Mouse (Mus musculus): ENCODE data around the gene Galm. TPM values are rescaled to one million over a fixed set of nuclear protein-coding genes. Genes with fewer than 3 reads are reported as not detected.
A peak's percentile ranks its signal among the peaks of the same experiment; 100 is the strongest.

Galm gene
- total and polyA plus RNA-seq, 2 experiments from 2014 or later: 9.6 to 19.7 TPM

- WGBS: 81% methylated on average over 13 of the region's 13 CpGs
Measured at GRCm38 (mm10) chr17:80128476-80128990, 1.3 kb downstream of the Galm start.

GRCm38 (mm10) chr17:80129387-80129786, 2.1 kb downstream of the Galm start:
- ATAC-seq (ENCODE audit: insufficient read depth, low read depth) (no peak), DNase-seq (ENCODE audit: low spot score) (no peak)
- H3K4me1 ChIP-seq (ENCODE audit: control insufficient read depth, insufficient read depth): peaks cover 9% of the 10 kb centered on the region
- 83% methylated on average over 4 of the region's 4 CpGs for WGBS
- H3K27me3 ChIP-seq (ENCODE audit: control insufficient read depth, insufficient read depth, low read length): no peaks in the 10 kb centered on the region
- H3K36me3 ChIP-seq (replicated peaks; ENCODE audit: control insufficient read depth, insufficient read depth, low read length): no peaks in the 10 kb centered on the region
- no peak overlapping the region for H3K4me2 ChIP-seq (ENCODE audit: low read depth, low read length)
- no peaks in the 10 kb centered on the region for H3K9me3 ChIP-seq (replicated peaks; ENCODE audit: control insufficient read depth, low read length)
- no peak overlapping the region for H3K9ac ChIP-seq (replicated peaks; ENCODE audit: low read depth, low read length)
- TF ChIP-seq CTCF (IDR thresholded peaks at IDR 0.05; ENCODE audit: low read depth) (no peak), EP300 (IDR thresholded peaks at IDR 0.05; ENCODE audit: low read depth) (no peak)
- H3K4me3 ChIP-seq (ENCODE audit: low read depth, low read length): no peak overlapping the region
- no peak overlapping the region for H3K27ac ChIP-seq (ENCODE audit: low read depth)

More at GRCm38 (mm10) chr17:80128476-80128990, 1.3 kb downstream of the Galm start:
- Histone ChIP-seq H3K9ac (replicated peaks; ENCODE audit: low read depth, low read length) (peak overlapping the region; percentile 66; the same call in 1 of the 2 replicates), H3K4me2 (ENCODE audit: low read depth, low read length) (peak overlapping the region; percentile 80), H3K4me3 (ENCODE audit: low read depth, low read length) (peak overlapping the region; percentile 58; the same call in 1 of the 2 replicates), H3K27me3 (ENCODE audit: control insufficient read depth, insufficient read depth, low read length) (no peaks in the 10 kb centered on the region), H3K4me1 (ENCODE audit: control insufficient read depth, insufficient read depth) (peaks cover 9% of the 10 kb centered on the region), H3K36me3 (replicated peaks; ENCODE audit: control insufficient read depth, insufficient read depth, low read length) (no peaks in the 10 kb centered on the region), H3K27ac (ENCODE audit: low read depth) (peak overlapping the region; percentile 82), H3K9me3 (replicated peaks; ENCODE audit: control insufficient read depth, low read length) (no peaks in the 10 kb centered on the region)
- DNase-seq (ENCODE audit: low spot score): no peak
- no peak for TF ChIP-seq EP300 (IDR thresholded peaks at IDR 0.05; ENCODE audit: low read depth)
- TF ChIP-seq CTCF (IDR thresholded peaks at IDR 0.05; ENCODE audit: low read depth): no peak
- no peak for ATAC-seq (ENCODE audit: insufficient read depth, low read depth)

GRCm38 (mm10) chr17:80130718-80131430, 3.6 kb downstream of the Galm start:
- H3K4me2 ChIP-seq (ENCODE audit: low read depth, low read length): peak overlapping the region; percentile 21; the same call in 1 of the 2 replicates
- H3K27me3 ChIP-seq (ENCODE audit: control insufficient read depth, insufficient read depth, low read length): no peaks in the 10 kb centered on the region
- H3K4me1 ChIP-seq (ENCODE audit: control insufficient read depth, insufficient read depth): peaks cover 9% of the 10 kb centered on the region
- DNase-seq (ENCODE audit: low spot score): no peak
- H3K27ac ChIP-seq (ENCODE audit: low read depth): peak overlapping the region; percentile 66
- no peak overlapping the region for H3K9ac ChIP-seq (replicated peaks; ENCODE audit: low read depth, low read length)
- H3K4me3 ChIP-seq (ENCODE audit: low read depth, low read length): no peak overlapping the region
- 44% methylated on average over 9 of the region's 9 CpGs for WGBS
- no peaks in the 10 kb centered on the region for H3K36me3 ChIP-seq (replicated peaks; ENCODE audit: control insufficient read depth, insufficient read depth, low read length)
- TF ChIP-seq CTCF (IDR thresholded peaks at IDR 0.05; ENCODE audit: low read depth) (no peak), EP300 (IDR thresholded peaks at IDR 0.05; ENCODE audit: low read depth) (no peak)
- H3K9me3 ChIP-seq (replicated peaks; ENCODE audit: control insufficient read depth, low read length): no peaks in the 10 kb centered on the region
- ATAC-seq (ENCODE audit: insufficient read depth, low read depth): no peak

GRCm38 (mm10) chr17:80131431-80131766, 4.1 kb downstream of the Galm start:
- WGBS: 24% methylated on average over 1 of the region's 1 CpGs
- Histone ChIP-seq H3K9me3 (replicated peaks; ENCODE audit: control insufficient read depth, low read length) (no peaks in the 10 kb centered on the region), H3K4me2 (ENCODE audit: low read depth, low read length) (peak overlapping the region; percentile 21; the same call in 1 of the 2 replicates), H3K9ac (replicated peaks; ENCODE audit: low read depth, low read length) (no peak overlapping the region), H3K27me3 (ENCODE audit: control insufficient read depth, insufficient read depth, low read length) (no peaks in the 10 kb centered on the region), H3K4me1 (ENCODE audit: control insufficient read depth, insufficient read depth) (peaks cover 9% of the 10 kb centered on the region), H3K4me3 (ENCODE audit: low read depth, low read length) (no peak overlapping the region), H3K36me3 (replicated peaks; ENCODE audit: control insufficient read depth, insufficient read depth, low read length) (no peaks in the 10 kb centered on the region), H3K27ac (ENCODE audit: low read depth) (peak overlapping the region; percentile 66)
- no peak for ATAC-seq (ENCODE audit: insufficient read depth, low read depth)
- TF ChIP-seq EP300 (IDR thresholded peaks at IDR 0.05; ENCODE audit: low read depth): no peak
- TF ChIP-seq CTCF (IDR thresholded peaks at IDR 0.05; ENCODE audit: low read depth): no peak
- no peak for DNase-seq (ENCODE audit: low spot score)

GRCm38 (mm10) chr17:80131838-80132237, 4.6 kb downstream of the Galm start:
- Histone ChIP-seq H3K4me1 (ENCODE audit: control insufficient read depth, insufficient read depth) (peaks cover 9% of the 10 kb centered on the region), H3K36me3 (replicated peaks; ENCODE audit: control insufficient read depth, insufficient read depth, low read length) (no peaks in the 10 kb centered on the region), H3K9me3 (replicated peaks; ENCODE audit: control insufficient read depth, low read length) (no peaks in the 10 kb centered on the region), H3K27ac (ENCODE audit: low read depth) (peak overlapping the region; percentile 66), H3K9ac (replicated peaks; ENCODE audit: low read depth, low read length) (no peak overlapping the region), H3K27me3 (ENCODE audit: control insufficient read depth, insufficient read depth, low read length) (no peaks in the 10 kb centered on the region), H3K4me2 (ENCODE audit: low read depth, low read length) (no peak overlapping the region), H3K4me3 (ENCODE audit: low read depth, low read length) (no peak overlapping the region)
- DNase-seq (ENCODE audit: low spot score): no peak
- 80% methylated on average over 7 of the region's 7 CpGs for WGBS
- no peak for ATAC-seq (ENCODE audit: insufficient read depth, low read depth)
- TF ChIP-seq EP300 (IDR thresholded peaks at IDR 0.05; ENCODE audit: low read depth): no peak

All from heart, postnatal 0 days (tissue).